Mouse (Mus musculus) lung, adult 2 months (tissue): ENCODE data around the gene Nme4. TPM values are rescaled to one million over a fixed set of nuclear protein-coding genes. Genes with fewer than 3 reads are reported as not detected.

ENCODE experiments used
- DNase-seq: peaks from one replicate; pipeline ENCODE4 v3.0.0; 2022
- H3K4me1 ChIP-seq: fragments of 200-500 bp; 2 replicates; pipeline ENCODE4 v1.6.1; 2011; ENCODE audit warnings: low read length; ENCODE audit not compliant: control insufficient read depth, insufficient read depth
- H3K4me3 ChIP-seq: fragments of 200-500 bp; replicated peaks from 2 replicates; pipeline ENCODE3; 2011; ENCODE audit warnings: low read depth, mild to moderate bottlenecking, control low read depth, low read length; ENCODE audit errors: extremely low read depth
- CTCF ChIP-seq: fragments of 200-500 bp; IDR thresholded peaks from 2 replicates; pipeline ENCODE4 v1.5.1; 2011; ENCODE audit warnings: mild to moderate bottlenecking, low read length, control low read depth; ENCODE audit not compliant: insufficient read depth
- POLR2A ChIP-seq: fragments of 200-500 bp; IDR thresholded peaks from 2 replicates; pipeline ENCODE4 v1.6.1; 2011; ENCODE audit warnings: low read depth, mild to moderate bottlenecking, control low read depth, low read length, borderline replicate concordance; ENCODE audit errors: extremely low read depth
- WGBS: fragments of 180-500 bp; shearing (Covaris S2); methylation state at CpG from one replicate; pipeline ENCODE4 v1.1.7; 2018; 5-methylcytosine and 5-hydroxymethylcytosine counted together
- polyA plus RNA-seq: library from polyadenylated mRNA; depleted of rRNA; stranded (reverse); fragments of >200 nt; gene quantifications from 2 replicates; pipeline ENCODE4 v1.2.3, GENCODE M21; 2012; rRNA removed

Nme4 gene
- polyA plus RNA-seq, 1 experiment: 7.5 TPM

DNA sequence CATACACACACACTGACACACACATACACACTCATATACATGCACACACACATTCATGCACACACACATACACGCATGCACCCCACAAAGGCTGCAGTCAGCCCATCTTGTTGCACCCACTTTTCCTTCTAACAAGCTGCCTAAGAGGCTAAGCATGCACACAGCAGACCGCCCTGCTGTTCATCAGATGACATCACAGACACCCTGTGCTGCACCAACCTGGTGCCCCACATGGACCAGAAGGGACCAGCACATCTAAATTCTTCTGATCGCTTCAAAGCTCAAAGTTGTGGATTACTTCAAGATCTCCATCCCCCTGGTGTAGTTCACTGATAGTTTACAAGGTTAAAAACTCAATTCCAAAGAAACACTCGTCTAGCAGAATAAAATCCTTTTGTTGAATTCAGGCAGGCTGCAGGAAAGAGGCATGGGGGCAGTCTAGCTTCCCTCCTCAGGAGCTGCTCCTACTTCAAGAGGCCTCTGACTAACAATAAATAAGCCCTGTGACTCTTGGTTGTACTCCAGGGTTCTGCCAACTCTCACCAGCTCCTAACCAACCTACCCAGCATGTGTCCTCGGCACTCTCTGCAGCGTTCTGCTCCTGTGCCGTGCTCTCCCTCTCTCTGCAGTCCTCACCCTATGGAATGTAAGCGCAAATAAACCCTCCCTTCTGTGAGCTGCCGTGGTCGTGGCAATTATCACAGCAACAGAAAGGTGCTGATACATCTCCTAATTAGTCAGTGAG, 49.0 kb downstream of the Nme4 start:
- Histone ChIP-seq H3K4me3 (no peak overlapping the region), H3K4me1 (peaks cover 6% of the 10 kb centered on the region; the same call in 1 of the 2 replicates)
- DNase-seq: no peak
- WGBS: 62% methylated on average over 10 of the region's 10 CpGs
- no peak for TF ChIP-seq CTCF

- TF ChIP-seq POLR2A (no peak), CTCF (no peak)
- DNase-seq: no peak
- 41% methylated on average over 4 of the region's 4 CpGs for WGBS
- no peak overlapping the region for H3K4me3 ChIP-seq
- H3K4me1 ChIP-seq: peaks cover 6% of the 10 kb centered on the region; the same call in 1 of the 2 replicates
These were observed 50.1 kb downstream of the Nme4 start for GRCm38 (mm10) chr17:26045285-26045684.

DNA sequence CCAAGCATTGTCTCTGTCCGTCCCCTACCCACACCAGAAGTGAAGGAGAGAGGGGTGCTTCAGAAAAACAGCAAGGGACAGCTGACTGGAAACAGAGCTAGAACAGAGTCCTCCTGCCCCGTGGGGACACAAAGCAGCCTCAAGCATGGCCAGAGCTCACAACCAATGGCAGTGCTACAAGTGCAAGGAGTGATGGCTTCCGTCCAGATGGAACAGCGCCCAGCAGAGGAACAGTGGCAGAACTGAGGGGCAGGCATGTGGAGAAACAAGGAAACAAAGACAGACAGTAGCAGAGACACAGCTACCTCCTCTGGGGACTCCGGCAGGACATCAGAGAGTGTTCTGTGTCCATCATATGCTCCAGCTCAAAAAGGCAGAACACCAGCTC, 52.2 kb downstream of the Nme4 start:
- peak; percentile 50 for DNase-seq
- H3K4me3 ChIP-seq: no peak overlapping the region
- TF ChIP-seq CTCF (no peak), POLR2A (no peak)
- H3K4me1 ChIP-seq: peaks cover 6% of the 10 kb centered on the region; the same call in 1 of the 2 replicates
- 47% methylated on average over 5 of the region's 5 CpGs for WGBS

GRCm38 (mm10) chr17:26042599-26043248, 52.7 kb downstream of the Nme4 start:
- Histone ChIP-seq H3K4me3 (no peak overlapping the region), H3K4me1 (peaks cover 6% of the 10 kb centered on the region; the same call in 1 of the 2 replicates)
- no peak for TF ChIP-seq POLR2A
- TF ChIP-seq CTCF: no peak
- WGBS: 74% methylated on average over 12 of the region's 13 CpGs
- DNase-seq: no peak

Other genes starting within 250 kb of the Nme4 start
- 35.7 and 40.3 TPM in 2 replicates for gene Wdr90, start 234.1 kb downstream of the Nme4 start, polyA plus RNA-seq
- 22.7 and 31.1 TPM in 2 replicates for gene Mcrip2, start 226.8 kb downstream of the Nme4 start, polyA plus RNA-seq
- 78.1 and 103 TPM in 2 replicates for gene Mettl26, start 220.5 kb downstream of the Nme4 start, polyA plus RNA-seq
- 1.0 and 1.4 TPM in 2 replicates for gene Wfikkn1, start 214.7 kb downstream of the Nme4 start, polyA plus RNA-seq
- 40.2 and 62.6 TPM in 2 replicates for gene Rab40c, start 175.9 kb downstream of the Nme4 start, polyA plus RNA-seq
- gene Pigq, start 150.7 kb downstream of the Nme4 start, polyA plus RNA-seq: 107 and 131 TPM in 2 replicates
- 24.4 and 37.5 TPM in 2 replicates for gene Nhlrc4, start 150.6 kb downstream of the Nme4 start, polyA plus RNA-seq
- gene A930017K11Rik, start 143.0 kb downstream of the Nme4 start, polyA plus RNA-seq: not detected in 2 replicates
- gene Capn15, start 109.8 kb downstream of the Nme4 start, polyA plus RNA-seq: 45.9 and 49.7 TPM in 2 replicates
- gene Rab11fip3, start 26.0 kb downstream of the Nme4 start, polyA plus RNA-seq: 41.3 and 46.5 TPM in 2 replicates
- 12.1 and 16.7 TPM in 2 replicates for gene Decr2, start 5.3 kb downstream of the Nme4 start, polyA plus RNA-seq
- gene Tmem8, start 17.7 kb upstream of the Nme4 start, polyA plus RNA-seq: 60.0 and 65.3 TPM in 2 replicates
- 43.4 and 46.7 TPM in 2 replicates for gene Mrpl28, start 27.9 kb upstream of the Nme4 start, polyA plus RNA-seq
- 14.0 and 17.5 TPM in 2 replicates for gene Axin1, start 43.1 kb upstream of the Nme4 start, polyA plus RNA-seq
- gene Pdia2, start 103.5 kb upstream of the Nme4 start, polyA plus RNA-seq: 0.62 and 0.70 TPM in 2 replicates
- gene Rgs11, start 107.3 kb upstream of the Nme4 start, polyA plus RNA-seq: 52.9 and 59.5 TPM in 2 replicates
- 27.3 and 30.4 TPM in 2 replicates for gene Arhgdig, start 112.2 kb upstream of the Nme4 start, polyA plus RNA-seq
- gene Fam234a, start 148.6 kb upstream of the Nme4 start, polyA plus RNA-seq: 60.4 and 76.1 TPM in 2 replicates
- 16.9 and 19.1 TPM in 2 replicates for gene Luc7l, start 157.3 kb upstream of the Nme4 start, polyA plus RNA-seq